Mouse (Mus musculus) heart, adult 9 months (tissue): ENCODE results near the gene Katna1.
"Not testable (repeated sequence)": the region's sequence is repeated elsewhere in the genome, so short reads cannot be mapped to it uniquely, and the experiment has no call there.

Experiments
- DNase-seq, 2 experiments: peaks; one replicate each; pipeline ENCODE4 v3.0.0; 2022; ENCODE audit warnings: low spot score in 2 of 2

Gene Katna1

DNA sequence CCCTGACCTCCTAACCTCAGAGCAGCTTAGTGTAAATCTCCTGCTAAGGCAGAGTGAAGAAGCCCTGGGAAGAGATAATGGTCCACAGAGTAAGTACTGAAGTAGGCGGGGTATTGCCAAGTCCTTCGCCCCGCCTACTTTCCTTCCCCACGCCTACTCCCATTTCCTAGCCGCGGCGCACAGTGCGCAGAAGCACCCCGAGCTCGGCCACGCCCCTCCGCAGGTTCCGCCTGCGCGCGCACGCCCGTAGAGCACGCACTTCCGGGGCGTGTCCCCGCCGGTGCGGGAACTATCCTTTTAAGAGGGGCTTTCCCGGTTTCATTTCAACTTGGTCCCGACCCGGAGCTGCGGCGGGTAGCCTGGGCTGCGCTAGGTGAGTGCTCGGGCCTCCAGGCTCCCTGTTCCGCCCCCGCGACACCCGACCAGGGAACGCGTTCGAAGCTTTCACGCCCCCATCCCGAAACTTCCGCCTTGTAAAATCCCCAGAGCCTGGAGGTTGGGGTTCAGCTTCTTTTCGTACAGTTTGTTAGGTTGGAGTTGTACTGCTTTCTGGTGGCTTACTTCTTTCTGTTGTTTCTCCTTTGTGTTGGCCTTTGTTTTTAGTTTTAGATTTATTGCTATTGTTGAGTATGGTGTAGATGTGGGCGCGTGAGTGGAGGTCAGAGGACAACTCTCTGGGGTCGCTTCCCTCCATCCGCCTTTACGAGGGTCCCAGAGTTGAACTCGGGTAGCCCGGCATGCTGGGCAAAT lies at the start of gene Katna1:
TSS of gene Katna1 (plus strand) at position 250 of the 750 bp plus-strand sequence.
- peak; percentile 91 to 93 for DNase-seq

DNA sequence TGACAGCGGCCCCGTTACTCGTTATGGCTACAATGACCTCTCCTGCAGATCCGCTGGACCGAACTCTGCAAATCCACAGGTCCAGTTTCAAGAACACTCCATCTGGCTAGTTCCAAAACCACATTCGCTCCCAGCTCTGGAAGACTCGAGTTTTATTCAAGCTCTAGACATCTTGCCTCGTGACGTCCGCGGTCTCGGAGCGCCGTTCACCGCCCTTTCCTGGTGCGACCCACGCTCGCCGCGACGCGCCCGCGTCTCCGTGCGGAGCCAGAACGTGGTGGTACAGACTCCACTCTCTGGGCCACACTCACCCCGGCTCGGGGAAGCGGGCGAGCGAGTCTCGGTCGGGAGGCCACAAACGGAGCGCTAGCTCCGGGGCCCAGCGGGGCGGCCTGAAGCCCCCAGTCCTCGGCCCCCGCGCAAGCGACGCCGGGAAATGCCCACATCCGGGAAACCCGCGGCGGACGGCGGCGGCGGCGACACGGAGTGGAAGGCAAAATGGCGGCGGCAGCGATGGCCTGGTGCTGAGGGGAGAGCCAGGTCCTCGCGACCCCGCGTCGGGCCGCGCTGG lies 45.0 kb upstream of the Katna1 start, which contains the start of the genes Pcmt1 and Lats1:
TSS of gene Pcmt1 (minus strand) at position 406 of the 571 bp plus-strand sequence.
TSS of gene Lats1 (plus strand) at position 484 of the 571 bp plus-strand sequence.
- DNase-seq, result peak; percentile 85 to 87

DNA sequence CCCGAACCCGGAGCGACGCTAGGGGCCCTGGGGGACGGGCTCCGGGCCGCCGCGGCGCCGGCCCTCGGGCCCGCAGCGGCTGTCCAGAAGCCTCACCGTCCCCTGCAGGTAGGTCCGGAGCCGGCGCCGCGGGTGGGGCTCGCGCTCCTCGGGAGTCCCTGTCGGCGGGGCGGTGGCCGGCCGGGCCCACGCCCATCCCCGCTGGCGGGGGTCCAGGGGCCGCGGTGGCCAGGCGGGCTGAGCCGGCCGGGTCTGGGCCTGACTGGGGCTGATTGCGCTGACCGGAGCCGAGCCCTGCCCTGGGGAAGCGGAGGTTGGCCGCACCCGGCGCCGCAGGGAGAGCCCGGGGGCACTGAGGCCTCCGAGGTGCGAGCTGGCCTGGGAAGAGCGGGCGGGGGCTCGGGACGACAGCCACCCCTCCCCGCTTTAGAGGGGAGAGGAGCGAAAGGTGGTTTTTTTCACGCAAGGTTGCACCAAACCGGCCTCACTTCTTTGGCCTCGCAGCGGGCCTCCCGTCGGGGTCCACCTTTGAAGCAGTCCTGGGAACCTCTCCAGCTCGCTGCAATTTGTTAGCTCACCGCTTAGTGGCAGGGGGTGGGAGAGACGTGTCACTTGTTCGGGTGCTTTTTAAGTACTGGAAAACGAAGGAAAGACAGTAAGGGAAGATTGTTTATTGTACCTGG lies 44.3 kb upstream of the Katna1 start:
- peak; percentile 71 to 72 for DNase-seq

DNA sequence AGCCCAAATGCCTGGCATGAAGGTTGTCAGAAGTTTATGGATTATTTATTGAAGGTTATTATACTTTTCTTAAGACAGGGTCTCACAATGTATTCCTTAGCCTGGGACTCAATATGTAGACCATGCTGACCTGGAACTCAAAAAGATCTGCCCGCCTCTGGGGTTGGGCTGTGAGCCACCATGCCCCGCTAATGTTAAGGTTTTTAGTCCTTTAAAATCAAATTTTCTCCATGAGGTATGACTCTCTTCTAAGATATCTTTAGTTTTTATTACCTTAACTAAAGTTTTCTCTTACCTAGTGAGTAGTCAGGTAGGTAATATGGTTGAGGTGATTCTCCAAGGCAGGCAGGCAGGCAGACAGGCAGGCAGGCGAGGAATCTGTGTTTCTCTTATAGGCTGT lies 43.6 kb upstream of the Katna1 start:
- DNase-seq, result no peak

DNA sequence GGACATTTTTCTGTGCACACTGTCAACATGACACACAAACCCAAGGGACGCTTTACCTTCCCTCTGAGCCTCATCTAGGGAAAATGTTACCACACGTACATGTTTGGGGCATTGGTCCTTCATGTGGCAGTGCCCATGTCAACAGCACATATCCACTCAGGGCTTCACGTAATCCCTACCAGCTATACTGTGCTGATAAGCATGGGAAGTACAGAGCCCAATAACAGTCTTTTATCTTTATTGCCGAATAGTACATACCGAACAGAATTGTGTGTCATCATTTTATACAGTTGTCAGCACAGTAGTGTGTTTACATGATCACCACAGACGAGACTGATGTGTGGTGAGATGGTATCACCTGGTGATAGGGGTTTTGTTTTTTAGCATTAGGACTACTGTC lies 38.9 kb upstream of the Katna1 start:
- DNase-seq, result no peak

DNA sequence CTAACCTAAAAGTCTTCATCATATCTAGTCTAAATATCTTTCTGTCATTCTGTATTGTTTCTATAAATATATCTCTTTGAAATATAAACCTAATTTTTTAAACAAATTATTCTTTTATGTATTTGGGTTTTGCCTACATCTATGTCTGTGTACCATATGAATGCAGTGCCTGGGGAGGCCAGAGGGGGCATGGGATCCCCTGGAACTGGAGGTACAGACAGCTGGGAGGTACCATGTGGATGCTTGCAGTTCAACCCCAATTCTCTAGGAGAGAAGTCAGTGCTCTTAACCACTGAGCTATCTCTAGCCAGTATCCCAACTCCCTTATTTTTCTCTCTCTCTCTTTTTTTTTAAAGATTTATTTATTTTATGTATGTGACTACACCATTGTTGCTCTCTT lies 30.5 kb upstream of the Katna1 start:
- no peak for DNase-seq

DNA sequence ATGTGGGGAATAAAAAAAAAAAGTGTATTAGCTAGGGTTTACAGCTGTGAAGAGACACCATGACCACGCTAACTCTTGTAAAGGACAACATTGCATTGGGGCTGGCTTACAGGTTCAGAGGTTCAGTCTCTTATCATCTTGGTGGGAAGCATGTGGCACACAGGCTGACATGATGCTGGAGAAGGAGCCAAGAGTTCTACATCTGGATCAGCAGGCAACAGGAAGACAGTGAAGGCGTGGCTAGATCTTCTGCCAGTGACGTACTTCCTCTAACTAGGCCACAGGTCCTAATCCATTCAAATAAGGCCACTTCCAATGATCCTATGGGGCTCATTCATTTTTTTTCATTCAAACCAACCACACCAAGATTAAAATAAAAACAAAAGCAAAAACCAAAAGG lies 25.7 kb upstream of the Katna1 start:
- no peak for DNase-seq

DNA sequence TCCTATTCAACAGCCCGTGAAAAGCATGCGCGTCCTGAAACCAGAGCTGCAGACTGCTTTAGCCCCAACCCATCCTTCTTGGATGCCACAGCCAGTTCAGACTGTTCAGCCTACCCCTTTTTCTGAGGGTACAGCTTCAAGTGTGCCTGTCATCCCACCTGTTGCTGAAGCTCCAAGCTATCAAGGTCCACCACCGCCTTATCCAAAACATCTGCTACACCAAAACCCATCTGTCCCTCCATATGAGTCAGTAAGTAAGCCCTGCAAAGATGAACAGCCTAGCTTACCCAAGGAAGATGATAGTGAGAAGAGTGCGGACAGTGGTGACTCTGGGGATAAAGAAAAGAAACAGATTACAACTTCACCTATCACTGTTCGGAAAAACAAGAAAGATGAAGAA lies 23.2 kb upstream of the Katna1 start:
- DNase-seq, result no peak

DNA sequence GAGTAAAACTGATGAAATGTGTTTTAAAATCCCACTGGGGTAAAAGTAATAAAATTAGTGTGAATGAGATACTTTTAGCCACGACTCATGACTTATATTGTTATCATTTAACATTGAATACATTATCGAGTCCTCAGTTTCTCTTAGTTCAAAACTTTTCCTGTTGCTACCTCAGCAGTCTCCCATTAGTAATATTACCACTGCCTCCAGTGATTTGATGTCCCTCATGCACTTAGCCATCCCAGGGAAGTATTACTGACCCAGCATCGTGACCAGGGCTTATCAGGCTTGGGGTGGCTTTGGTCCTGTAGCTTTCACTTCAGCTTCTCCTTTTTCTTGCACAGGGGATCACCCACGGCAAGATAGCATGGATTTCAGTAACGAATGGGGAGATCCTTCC lies 15.7 kb upstream of the Katna1 start:
- DNase-seq, result no peak

DNA sequence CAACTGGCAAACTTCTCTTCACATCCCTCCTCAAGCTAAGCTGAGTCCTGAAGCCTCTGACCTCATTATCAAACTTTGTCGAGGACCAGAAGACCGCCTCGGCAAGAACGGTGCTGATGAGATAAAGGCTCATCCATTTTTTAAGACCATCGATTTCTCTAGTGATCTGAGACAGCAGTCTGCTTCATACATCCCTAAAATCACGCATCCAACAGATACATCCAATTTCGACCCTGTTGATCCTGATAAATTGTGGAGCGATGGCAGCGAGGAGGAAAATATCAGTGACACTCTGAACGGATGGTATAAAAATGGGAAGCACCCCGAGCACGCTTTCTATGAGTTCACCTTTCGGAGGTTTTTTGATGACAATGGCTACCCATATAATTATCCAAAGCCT lies 13.3 kb upstream of the Katna1 start:
- DNase-seq, result no peak

DNA sequence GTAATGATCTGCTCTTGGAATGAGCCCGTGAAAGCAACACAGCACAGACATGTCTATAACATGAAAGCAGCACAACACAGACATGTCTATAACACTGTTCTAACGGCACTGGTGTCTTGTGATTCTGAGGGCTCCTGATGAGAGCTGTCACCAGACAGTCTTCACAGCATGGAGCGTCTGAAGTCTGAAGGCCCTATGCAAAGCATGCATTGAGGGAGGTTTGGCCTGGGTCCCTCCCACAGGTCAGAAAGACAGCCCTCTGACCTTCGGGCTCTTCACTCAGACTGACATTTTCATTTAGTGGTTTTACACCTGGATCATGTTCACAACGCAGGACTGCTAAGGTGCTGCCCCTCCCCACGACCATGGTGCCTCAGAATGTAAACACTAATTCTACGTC lies 10.7 kb upstream of the Katna1 start:
- no peak for DNase-seq

DNA sequence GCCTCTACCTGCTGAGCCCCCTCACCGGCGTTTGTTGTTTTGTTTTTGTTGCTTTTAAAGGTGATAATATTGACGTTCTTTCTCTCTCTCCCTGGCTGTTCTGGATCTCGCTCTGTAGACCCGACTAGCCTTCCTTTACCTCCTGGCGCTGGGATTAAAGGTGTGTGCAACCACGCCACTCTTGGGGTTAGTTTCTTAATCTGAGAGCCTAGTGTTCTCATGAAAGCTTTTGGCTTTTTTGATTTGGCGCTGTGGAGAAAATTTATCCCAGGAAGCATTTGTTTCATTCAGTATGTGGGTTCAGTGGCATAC lies 657 bp downstream of the Katna1 start:
- DNase-seq, result no peak

DNA sequence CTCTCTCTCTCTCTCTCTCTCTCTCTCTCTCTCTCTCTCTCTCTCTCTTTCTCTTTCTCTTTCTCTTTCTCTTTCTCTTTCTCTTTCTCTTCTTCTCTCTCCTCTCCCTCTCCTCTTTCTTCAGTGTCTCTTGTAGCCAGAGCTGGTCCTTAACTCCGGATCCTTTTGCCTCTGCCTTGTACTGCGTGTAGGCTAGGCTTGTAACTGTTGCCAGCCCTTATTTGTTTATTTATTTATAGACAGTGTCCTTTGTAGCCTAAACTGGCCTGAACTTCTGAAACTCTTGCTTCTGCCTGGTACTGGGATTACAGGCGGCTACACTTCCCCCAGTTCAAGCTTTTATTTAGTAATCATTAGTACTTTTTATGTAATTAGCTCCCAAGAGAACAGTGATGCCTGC lies 1.2 kb downstream of the Katna1 start:
- no peak for DNase-seq

DNA sequence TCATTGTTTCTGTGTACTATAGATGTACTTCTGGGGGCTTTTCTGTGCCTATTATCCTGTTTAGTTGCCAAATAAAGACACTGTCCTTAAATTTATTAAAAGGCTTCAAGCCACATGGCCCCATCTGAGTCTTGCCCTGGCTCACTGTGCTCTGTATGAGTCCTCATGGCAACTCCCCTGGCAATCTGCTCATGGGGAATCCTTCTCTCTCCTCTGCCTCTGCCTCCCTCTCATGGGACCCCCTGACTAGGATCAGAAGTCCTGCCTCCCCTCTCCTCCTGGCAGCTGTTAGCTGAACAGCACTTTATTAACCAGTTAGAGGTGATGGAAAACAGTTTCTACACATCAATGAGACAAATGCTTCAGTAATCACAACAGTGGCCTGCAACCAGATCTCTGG lies 5.8 kb downstream of the Katna1 start:
- no peak for DNase-seq

DNA sequence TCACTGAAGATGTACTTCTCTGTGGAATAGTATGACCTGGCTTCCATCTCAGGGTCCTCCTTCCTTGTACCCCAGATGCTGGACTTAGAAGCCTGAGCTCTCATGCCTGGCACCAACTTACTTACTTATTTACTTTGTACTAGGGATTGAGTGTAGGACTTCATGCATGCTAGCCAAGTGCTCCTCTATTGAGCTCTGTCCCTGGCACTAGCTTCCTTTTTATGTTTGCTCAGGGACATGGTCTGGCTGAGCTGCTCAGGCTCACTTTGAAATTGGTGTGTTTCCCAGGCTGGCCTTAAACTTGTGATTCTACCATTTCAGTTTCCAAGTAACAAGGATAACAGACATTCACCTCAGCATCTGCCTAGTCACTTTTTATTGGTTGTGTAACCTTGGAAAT lies 11.3 kb downstream of the Katna1 start:
- no peak for DNase-seq

DNA sequence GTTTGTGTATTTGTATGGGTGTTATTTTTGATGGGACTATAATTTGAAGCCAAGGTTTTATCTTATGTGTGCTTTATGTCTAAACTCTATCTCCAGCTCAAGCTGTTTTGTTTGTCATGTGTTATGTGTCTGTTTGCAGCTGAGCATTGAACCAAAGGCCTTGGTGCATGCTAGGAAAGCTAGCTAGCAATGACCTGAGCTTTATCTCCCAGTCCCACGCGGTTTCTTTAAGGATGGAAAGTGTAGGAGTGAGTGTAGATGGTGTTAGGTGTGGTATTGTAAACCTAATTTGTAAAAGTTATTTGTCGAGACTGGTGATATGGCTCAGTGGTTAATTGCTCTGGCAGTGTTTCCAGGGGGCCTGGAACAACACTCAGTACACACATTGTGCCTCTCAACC lies 12.1 kb downstream of the Katna1 start:
- DNase-seq, result no peak

DNA sequence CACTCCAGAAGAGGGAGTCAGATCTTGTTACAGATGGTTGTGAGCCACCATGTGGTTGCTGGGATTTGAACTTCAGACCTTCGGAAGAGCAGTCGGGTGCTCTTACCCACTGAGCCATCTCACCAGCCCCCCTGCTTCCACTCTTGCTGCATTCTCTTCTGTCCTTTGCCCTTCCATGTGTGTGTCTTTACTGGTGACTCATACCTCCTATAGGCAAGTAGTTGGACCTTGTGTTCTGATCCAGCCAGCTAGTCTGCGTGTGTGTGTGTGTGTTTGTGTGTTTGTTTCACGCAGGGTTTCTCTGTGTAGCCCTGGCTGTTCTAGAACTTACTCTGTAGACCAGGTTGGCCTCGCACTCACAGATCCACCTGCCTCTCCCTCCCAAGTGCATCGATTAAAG lies 19.7 kb downstream of the Katna1 start:
- not testable (repeated sequence) for DNase-seq

DNA sequence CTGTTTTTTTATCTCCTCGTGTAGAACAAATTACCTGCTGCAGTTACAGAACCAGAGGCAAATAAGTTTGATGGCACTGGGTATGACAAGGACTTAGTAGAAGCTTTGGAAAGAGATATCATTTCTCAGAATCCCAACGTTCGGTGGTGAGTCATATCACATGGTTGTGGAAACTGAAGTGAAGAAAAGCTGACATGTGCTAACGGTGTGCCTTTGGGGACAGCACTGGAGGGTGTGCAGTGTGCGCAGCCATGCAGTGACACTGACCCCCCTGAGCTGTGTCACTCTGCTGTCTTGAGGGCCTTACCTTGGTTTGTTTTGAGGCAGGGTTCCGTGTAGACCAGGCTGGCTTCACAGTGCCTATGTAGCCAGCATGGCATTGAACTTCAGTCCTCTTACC lies 23.0 kb downstream of the Katna1 start:
- DNase-seq, result no peak

DNA sequence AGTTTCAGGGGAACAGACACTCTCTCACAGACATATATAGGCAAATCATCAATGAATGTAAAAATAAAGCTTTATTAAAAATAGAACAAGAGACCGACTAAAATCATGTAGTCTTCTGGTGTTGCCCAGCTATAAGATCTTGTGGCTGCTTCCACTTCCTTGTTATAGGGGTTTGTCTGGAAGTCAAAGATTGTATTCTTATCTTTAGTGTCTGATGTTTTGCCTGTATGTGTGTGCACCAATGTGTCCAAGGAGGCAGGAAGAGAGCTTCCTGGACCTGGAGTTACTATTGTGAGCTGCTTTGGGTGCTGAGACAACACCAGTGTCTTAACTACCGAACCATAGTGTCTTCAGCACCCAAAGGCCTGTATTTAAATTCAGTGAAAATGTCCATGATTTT lies 31.7 kb downstream of the Katna1 start:
- DNase-seq, result no peak

DNA sequence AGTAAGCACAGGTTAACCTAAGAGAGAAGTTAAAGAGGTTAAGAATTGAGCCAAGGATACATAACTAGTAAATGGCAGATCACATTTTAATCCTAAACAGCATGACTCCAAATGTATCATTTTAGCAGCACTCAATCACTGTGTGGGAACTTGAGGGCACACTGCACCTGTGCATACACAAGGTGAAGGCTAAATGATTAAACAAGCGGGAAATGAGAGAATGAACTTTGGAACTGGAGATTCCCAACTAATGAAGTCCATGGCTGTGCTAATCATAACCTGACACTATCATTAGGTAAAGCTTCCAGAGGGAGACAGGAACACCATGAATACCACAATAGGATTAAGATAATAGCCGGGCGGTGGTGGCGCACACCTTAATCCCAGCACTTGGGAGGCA lies 46.5 kb downstream of the Katna1 start:
- no peak for DNase-seq

DNA sequence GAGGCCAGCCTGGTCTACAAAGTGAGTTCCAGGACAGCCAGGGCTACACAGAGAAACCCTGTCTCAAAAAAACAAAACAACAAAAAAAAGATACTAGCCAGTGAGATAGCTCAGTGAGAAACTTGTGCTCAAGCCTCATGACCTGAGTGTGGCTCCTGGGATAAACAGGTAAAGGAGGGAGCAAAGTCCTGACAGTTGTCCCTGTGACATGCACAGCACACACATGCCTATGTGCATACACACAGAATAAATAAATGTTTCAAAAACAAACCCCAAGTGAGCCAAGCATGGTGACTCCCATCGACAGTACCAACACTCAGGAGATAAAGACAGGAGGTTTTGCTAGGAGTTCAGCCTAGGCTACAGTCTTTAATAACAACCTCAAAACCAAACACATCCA lies 47.0 kb downstream of the Katna1 start:
- DNase-seq, result no peak

DNA sequence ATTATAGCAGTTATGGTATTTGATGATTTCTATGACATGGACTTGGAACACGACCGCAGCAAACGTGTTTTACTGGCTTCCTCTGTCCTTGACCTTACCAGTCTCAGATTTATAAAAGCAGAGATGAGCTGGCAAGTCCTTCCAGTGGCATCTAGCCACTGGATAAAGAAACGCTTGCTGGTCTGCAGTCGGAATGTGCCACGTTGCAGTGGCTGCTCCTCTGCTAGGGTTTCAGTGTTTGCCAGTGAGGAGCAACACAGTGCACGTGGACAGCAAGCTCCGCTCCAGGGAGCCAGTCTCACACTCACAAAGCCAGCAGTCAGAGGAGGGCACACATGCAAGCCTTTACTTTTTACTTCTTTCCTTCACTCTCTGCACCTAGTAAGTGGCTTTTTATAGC lies 49.6 kb downstream of the Katna1 start:
- peak; percentile 24 to 55 for DNase-seq

DNA sequence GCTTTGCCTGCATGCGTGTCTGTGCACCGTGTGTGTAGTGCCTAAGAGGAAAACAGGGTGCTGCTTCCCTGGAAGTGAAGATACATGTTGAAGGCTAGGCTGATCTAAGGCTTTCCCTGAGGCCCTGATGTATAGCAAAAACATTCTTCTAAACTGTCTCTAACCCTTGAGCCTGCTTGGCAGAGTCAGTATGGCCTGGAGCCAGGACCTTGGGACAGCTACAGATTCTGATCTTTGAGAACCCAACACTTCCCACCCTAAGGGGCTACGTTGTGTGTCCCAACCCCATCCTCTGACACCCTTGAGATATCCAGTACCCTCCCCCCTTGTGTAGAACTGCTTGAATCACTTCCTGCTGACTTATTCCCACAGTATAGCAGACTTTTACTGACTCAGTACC lies 52.6 kb downstream of the Katna1 start:
- no peak for DNase-seq
